Mouse (Mus musculus) embryonic stem cell, embryonic (primary cell): ENCODE data around the gene Olfr965.
"Not testable (repeated sequence)": the region's sequence is repeated elsewhere in the genome, so short reads cannot be mapped to it uniquely, and the experiment has no call there.

Experiments
- CTCF ChIA-PET, 4 experiments: fragments of 300-600 bp in 2 of 4; fragments of 350-600 bp in 2 of 4; sonication (Branson Sonifier 250); formaldehyde crosslinking; loops; one replicate each; lab custom pipeline; 2022; ENCODE audit warnings: inconsistent platforms in 2 of 4; lab: Charles Lee
- POLR2A ChIA-PET, 4 experiments: fragments of 300-600 bp in 2 of 4; fragments of 350-600 bp in 2 of 4; sonication (Branson Sonifier 250); formaldehyde crosslinking; loops; one replicate each; lab custom pipeline; 2022; ENCODE audit warnings: antibody characterized with exemption in 4 of 4, inconsistent platforms in 1 of 4; lab: Charles Lee

Gene Olfr965

DNA sequence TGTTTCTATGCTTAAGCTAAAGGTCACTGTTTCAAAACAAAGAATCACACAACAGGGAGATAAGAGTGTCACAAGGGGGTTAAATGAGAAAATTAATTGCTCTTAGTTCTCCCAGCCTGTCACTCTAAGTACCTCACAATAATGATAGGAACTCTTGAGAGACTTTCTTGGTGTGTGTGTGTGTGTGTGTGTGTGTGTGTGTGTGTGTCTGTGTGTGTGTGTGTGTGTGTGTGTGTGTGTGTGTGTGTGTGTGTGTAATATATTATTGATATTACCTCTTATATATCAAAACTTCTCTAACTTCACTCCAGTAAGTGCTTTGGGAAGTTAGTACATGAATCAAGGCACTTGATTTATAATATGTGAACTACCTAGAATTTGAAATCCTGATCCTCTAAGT lies at the start of gene Olfr965:
Gene Olfr965 (plus strand): TSS at position 301 of the 400 bp plus-strand sequence.
- POLR2A ChIA-PET = no interaction called here
- CTCF ChIA-PET = no interaction called here

DNA sequence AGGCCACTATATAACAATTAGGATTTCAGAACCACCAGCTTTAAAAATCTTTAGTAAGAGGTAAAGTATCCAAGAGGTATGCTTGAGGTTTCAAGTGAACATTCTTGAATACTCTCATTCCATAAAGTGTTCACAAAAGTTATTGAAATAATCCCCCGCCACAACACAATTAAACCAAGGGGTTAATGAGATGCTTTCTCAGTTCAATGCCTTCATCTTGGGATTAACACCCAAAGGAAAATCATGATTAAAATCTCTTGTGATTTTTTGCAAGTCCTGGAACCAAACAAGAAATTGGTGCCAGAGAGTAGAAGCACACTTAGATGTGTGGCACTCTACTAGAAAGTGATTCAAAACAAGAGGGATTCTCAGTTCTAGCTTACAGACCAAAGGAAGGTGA lies 44.2 kb upstream of the Olfr965 start, which contains the start of gene Olfr963:
Gene Olfr963 (plus strand): TSS at position 301 of the 400 bp plus-strand sequence.
- ChIA-PET CTCF (no interaction called here), POLR2A (no interaction called here)

DNA sequence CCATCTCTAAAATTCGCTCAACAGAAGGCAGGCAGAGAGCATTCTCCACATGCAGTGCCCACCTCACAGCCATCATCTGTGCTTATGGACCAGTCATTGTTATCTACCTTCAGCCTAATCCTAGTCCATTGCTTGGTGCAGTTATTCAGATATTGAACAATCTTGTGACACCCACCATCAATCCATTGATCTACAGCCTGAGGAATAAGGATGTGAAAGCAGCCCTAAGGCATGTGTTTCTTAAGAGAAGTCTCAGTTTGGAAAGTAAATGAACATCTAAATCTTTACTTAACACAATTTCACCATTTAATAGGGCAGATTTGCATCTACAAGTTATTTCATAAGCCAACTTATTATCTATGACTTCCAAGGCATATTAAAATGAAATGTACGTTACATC lies 41.4 kb upstream of the Olfr965 start:
- CTCF ChIA-PET = no interaction called here
- POLR2A ChIA-PET = no interaction called here

GRCm38 (mm10) chr9:39674820-39675219 lies 36.3 kb upstream of the Olfr965 start:
- CTCF ChIA-PET = no interaction called here

GRCm38 (mm10) chr9:39678557-39678956 lies 32.6 kb upstream of the Olfr965 start:
- ChIA-PET POLR2A (no interaction called here), CTCF (no interaction called here)

More at GRCm38 (mm10) chr9:39674820-39675219, 36.3 kb upstream of the Olfr965 start:
- POLR2A ChIA-PET = interaction anchor here in 1 of 4 experiments (0.6 kb wide), 1 partner anchor 65 kb away, joined by 4 read pairs; no protein-coding TSS in a partner anchor

- ChIA-PET POLR2A (no interaction called here), CTCF (no interaction called here)
Observed at GRCm38 (mm10) chr9:39679280-39679679, 31.9 kb upstream of the Olfr965 start.

GRCm38 (mm10) chr9:39701123-39701522 lies 10.0 kb upstream of the Olfr965 start:
- POLR2A ChIA-PET, CTCF ChIA-PET: not testable (repeated sequence)

DNA sequence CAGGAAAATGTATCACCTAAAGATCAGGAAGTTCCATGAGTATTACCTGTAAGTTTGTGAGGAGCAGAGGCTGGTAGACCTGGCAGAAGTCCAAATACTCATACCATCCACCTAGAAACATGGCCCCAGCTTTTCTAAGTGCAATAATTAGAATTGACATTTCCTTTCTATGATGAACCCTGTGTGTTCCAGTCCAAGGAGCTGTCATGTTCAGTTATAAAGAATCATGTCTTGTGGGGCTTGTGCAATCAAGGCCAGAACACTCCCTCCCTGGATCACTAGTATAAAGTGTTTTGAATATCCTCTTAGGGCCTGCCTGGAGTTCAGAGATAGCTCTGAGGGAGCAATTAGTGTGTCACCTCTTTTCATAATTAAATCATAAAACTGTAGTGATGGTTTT lies 4.1 kb upstream of the Olfr965 start, which contains the start of gene Olfr149:
Gene Olfr149 (minus strand): TSS at position 101 of the 400 bp plus-strand sequence.
- ChIA-PET CTCF (no interaction called here), POLR2A (no interaction called here)

DNA sequence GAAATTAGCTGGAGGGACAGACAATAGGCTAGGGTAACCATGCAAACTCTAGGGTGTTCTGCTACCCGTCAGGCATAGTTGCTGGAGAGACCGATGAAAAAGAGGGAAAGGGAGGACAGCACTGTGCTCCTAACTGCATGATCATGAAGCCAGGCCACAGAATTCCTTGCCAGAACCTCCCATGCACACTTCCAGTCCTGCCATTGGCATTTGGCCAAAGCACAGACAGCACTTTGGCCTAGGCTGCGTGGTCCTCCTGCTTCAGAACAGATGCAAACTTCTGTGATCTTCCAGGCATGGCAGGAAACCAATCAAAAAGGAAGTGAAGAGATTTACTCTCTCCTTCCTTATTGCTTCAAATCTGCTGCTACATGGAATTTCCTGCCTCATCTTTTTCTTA lies 2.2 kb upstream of the Olfr965 start:
- POLR2A ChIA-PET = interaction anchor here in 1 of 4 experiments (0.5 kb wide), 1 partner anchor 1805 kb away, joined by 4 read pairs; no protein-coding TSS in a partner anchor
- CTCF ChIA-PET = no interaction called here

DNA sequence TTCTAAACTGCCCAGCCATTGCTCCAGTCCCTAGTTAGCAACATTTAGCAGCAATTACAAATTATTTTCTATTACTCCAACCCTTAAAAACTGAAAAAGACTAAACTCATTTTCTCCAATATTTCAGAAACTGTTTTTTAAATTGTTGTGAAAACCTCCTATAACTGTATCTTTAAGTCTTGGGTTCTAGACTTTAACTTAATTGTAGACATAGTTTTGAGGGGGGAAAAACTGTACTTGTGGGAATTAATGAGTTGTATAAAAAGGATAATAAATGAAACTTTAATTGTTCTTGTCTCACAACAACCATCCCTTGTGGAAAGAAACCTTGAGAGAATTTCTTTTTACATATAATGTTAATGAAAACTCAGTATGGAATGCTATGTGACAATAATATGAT lies 19.5 kb downstream of the Olfr965 start, which contains the start of gene Olfr150:
Gene Olfr150 (plus strand): TSS at position 301 of the 400 bp plus-strand sequence.
- ChIA-PET CTCF (no interaction called here), POLR2A (no interaction called here)

GRCm38 (mm10) chr9:39740741-39741140 lies 29.6 kb downstream of the Olfr965 start:
- ChIA-PET CTCF (interaction anchor here in 1 of 4 experiments (0.7 kb wide), 1 partner anchor 9 kb away, joined by 6 read pairs; no protein-coding TSS in a partner anchor), POLR2A (interaction anchor here in 1 of 4 experiments (0.6 kb wide), 1 partner anchor 66 kb away, joined by 4 read pairs; no protein-coding TSS in a partner anchor)

DNA sequence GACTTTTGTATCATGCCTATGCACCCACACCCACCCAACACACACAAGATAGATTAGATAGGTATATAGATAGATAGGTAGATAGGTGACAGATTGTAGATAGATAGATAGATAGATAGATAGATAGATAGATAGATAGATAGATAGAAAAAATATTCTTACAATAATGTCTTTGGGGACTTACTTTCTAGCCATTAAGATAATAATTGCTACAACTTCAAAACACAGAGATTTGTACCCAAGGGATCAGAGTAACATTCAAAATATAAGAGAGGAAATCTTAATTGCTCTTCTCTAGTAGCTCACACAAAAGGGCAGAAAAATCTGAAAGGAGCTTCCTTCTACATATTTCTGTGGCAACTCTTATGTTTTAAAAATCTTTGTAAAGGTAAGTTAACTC lies 34.8 kb downstream of the Olfr965 start, which contains the start of gene Olfr967:
Gene Olfr967 (plus strand): TSS at position 301 of the 400 bp plus-strand sequence.
- ChIA-PET CTCF (no interaction called here), POLR2A (interaction anchor here in 1 of 4 experiments (1.1 kb wide), 1 partner anchor 13 kb away, joined by 3 read pairs; no protein-coding TSS in a partner anchor)

DNA sequence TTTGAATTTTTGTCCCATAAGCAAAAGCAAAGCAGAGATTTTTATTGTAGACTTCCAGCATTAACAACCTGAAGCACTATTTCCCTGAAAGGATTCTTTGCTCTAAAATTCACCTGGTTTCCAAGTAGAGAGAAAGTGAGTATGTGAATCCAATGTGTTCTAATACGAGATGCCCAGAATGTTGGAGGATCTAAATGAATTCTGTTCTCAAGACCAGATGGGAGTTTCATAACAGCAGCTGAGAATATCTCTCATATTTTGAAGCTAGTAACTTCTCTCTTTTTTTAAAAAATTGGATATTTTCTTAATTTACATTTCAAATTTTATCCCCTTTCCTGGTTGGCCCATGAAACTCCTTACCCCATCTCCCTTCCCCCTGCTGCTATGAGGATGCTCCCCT lies 35.3 kb downstream of the Olfr965 start:
- ChIA-PET CTCF (no interaction called here), POLR2A (interaction anchor here in 1 of 4 experiments (1.1 kb wide), 1 partner anchor 13 kb away, joined by 3 read pairs; no protein-coding TSS in a partner anchor)
